Mouse (Mus musculus) ovary, postnatal 36 days (tissue): ENCODE results near the gene Nxpe5.
A peak's percentile ranks its signal among the peaks of the same experiment; 100 is the strongest.

Experiments
- DNase-seq: peaks from one replicate; pipeline ENCODE4 v3.0.0; 2022; ENCODE audit warnings: low spot score, mixed read lengths

The Nxpe5 gene

DNA sequence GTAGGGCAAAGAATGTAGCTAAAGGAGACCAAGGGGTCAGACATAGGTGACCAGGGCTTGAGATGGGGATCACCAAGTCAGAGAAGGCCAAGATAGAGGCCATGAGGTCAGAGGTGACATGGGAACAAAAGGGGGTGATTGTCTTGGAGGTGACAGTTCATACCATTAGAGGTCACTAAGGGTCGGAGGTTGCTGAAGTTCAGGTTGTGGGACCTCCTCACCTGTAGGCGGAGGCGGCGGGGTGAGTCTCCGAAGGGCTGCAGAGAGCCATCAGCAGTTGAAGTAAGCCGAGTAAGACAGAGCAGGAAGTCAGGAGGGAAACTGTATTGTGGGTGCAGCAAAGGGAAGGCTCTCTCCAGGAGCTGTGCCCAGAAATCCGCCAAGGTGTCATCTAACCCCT, 52.3 kb downstream of the Nxpe5 start:
- no peak for DNase-seq

DNA sequence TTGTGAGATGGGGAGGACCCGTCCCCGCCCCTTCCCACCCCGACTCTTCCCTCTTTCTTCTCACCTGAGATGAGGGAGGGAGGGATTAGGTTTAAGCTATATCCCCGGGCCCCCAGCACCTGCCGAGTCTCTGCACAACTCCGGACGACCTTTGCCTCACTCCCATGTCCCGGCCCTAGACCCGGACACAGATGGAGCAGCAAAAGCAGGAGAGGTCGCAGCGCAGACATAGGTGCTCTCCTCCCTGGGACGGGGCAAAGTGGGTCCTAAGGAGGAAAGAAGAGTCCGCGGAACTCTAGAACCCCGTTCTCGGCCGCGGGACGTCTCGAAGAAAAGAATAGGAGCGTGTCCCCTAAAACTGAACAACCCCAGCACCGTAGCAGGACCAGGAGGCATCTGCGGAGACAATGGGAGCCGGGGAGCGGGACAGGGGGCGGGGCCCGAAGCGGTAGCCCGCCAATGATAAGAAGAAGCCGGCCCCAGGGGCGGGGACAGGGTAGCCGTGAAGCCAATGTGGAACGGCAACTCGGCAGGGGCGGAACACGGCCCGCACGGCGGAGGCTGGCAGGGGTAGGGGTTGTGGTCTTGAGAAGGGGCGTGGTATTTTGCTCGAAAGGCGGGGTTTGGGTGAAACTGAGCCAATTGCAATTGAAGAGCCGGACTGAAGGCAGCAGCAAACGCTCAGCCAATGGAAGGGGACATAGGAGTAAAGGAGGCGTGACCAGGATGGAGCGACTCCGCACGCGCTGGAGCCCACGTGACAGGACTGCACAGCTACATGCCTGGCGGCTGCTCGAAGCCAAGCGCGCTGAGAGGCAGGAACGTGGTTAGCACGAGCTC, 54.1 kb downstream of the Nxpe5 start, which contains the start of the genes Gm43720, Gpc2 and Stag3:
Gene Gm43720, minus strand, starts transcription at position 374 of the 840 bp plus-strand sequence.
Gene Gpc2, minus strand, starts transcription at position 421 of the 840 bp plus-strand sequence.
Gene Stag3, plus strand, starts transcription at position 656 of the 840 bp plus-strand sequence.
- peak; percentile 82 for DNase-seq

- DNase-seq: no peak
These were observed 54.7 kb downstream of the Nxpe5 start for GRCm38 (mm10) chr5:138280425-138280768.

DNA sequence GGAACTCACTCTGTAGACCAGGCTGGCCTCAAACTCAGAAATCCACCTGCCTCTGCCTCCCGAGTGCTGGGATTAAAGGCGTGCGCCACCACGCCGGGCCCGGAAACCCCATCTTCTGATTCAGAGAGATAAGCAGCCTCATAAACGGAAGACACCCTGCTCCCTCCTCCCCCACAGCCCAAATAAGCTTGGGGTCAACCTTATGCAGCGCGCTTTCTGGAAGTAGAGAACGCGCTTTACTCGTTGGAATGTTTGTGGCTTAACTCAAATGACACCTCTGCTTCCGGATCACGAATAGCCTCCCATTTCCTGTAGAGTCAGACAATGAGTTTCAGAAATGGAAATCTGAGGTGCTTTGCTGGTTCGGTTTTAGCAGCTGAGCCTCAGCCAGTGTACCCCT, 55.1 kb downstream of the Nxpe5 start:
- no peak for DNase-seq

- no peak for DNase-seq
These were observed 56.1 kb downstream of the Nxpe5 start for GRCm38 (mm10) chr5:138281798-138282197.

- DNase-seq: no peak
These were observed 57.8 kb downstream of the Nxpe5 start for GRCm38 (mm10) chr5:138283540-138283939.

DNA sequence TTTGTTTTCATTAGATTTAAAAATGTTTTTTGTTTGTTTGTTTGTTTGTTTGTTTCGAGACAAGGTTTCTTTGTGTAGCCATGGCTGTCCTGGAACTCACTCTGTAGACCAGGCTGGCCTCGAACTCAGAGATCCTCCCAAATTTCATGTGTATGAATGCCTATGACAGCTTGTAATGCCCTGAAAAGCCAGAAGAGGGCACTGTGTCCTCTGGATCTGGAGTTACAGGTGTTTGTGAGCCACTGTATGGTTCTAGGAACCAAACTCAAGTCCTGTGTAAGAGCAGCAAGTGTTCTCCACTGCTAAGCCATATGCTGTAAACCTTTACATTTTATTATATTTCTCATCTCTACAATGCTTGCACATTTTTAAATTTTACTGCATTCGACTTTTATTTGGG, 62.2 kb downstream of the Nxpe5 start:
- DNase-seq: no peak

GRCm38 (mm10) chr5:138291638-138292037, 65.9 kb downstream of the Nxpe5 start:
- no peak for DNase-seq

- DNase-seq: no peak
These were observed 68.5 kb downstream of the Nxpe5 start for GRCm38 (mm10) chr5:138294158-138294557.

GRCm38 (mm10) chr5:138299613-138300012, 73.9 kb downstream of the Nxpe5 start:
- DNase-seq: no peak
